Mouse (Mus musculus) left cerebral cortex, adult 9 months (tissue): Measurements from ENCODE around the gene Sapcd1.
"Not testable (repeated sequence)": the region's sequence is repeated elsewhere in the genome, so short reads cannot be mapped to it uniquely, and the experiment has no call there.

Source experiments
- DNase-seq, 2 experiments: peaks; one replicate each; pipeline ENCODE4 v3.0.0; 2022; ENCODE audit warnings: low spot score in 2 of 2

Sapcd1 gene

DNA sequence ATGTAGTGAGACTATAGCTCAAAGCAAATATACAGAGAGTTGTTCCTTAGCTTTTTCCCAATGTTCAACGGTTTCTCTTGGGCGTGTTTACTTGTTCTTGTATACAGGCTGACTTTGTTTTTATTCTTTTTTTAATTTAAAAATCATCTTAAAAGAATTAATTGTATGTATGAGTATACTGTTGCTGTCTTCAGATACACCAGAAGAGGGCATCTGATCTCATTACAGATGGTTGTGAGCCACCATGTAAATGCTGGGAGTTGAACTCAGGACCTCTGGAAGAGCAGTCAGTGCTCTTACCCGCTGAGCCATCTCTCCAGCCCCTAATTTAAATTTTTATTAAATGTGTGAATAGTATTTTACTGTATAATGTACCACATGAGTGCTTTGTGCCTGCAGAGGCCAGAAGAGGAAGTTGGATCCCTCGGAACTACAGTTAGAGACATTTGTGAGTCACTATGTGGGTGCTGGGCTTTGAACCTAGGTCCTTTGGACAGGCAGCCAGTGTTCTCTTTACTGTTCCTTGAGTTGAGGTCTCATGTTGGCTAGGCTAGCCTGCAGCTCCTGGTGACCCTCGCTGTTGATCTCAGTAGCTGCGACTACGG, 20.3 kb downstream of the Sapcd1 start:
- no peak for DNase-seq

- DNase-seq, result not testable (repeated sequence)
These were observed 21.9 kb downstream of the Sapcd1 start for GRCm38 (mm10) chr17:35005902-35006301.

DNA sequence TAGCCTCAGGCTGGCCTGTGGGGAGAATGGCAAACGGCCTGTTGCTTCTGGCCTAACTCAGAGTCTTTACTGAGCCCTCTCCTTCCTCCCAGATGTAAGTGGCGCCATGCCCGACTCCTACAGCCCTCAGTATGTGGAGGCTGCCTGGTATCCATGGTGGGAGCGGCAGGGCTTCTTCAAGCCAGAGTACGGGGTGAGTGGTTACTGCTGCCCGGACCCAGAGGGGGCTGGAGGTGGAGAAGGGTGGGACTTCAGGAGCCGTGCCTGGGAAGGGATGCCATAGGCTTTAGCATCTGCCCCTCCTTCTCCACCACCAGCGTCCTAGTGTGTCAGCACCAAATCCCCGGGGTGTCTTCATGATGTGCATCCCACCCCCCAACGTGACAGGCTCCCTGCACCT, 22.7 kb downstream of the Sapcd1 start:
- no peak for DNase-seq

DNA sequence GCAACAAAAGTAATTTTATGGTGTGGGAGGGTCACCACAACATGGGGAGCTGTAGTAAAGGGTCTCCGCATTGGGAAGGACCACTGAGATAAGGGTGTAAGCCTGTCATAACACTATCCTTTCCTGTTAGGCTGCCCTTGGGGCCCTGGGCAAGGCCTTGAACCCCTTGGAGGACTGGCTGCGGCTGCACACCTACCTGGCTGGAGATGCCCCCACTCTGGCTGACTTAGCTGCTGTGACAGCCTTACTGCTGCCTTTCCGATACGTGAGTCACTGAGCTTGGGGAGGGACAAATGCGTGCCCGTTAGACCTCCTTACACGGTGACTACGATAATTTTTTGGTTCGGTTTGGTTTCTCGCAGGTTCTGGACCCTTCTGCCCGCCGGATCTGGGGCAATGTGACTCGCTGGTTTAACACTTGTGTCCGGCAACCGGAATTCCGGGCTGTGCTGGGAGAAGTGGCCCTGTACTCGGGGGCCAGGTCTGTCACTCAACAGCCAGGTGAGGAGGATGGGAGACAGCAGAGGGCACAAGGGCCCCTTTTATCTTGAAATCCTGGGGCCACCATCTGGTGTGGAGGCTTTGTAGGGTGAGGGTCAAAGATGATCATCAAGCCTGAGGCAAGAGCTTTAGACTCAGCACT, 23.6 kb downstream of the Sapcd1 start:
- no peak for DNase-seq

DNA sequence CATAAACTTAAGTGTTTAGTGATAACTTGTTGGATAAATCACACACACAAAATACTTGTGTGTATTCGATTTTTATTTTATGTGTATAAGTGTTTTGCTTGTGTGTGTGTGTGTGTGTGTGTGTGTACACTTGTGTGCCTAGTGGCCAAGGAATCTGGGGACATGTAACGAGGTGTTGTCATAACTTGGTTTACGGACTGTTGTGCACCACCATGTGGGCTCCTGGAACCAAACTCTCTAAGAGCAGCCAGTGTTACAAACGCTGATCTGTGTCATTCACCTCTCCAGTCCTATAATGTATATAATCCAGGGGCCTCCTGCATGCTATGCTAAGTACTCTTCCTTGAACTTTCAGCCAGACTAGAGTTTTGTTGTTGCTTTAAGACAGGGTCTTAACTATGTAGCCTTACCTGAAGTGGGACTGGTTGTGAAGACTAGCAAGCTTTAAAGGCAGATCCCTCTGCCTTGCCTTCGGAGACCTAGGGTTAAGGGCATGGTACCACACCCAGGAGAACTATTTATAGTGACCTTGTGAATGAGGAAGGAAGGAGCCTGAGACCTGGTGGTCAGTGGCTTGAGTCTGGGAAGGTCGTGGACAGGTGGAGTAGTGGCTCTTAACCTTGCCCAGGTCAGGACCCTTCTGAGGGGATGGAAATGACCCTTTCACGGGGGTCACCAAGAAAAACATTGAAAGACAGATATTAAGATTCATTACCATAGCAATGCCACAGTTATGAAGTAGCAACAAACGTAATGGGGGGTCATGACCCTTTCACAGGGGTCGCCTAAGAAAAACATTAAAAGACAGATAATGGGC, 24.6 kb downstream of the Sapcd1 start:
- no peak for DNase-seq

DNA sequence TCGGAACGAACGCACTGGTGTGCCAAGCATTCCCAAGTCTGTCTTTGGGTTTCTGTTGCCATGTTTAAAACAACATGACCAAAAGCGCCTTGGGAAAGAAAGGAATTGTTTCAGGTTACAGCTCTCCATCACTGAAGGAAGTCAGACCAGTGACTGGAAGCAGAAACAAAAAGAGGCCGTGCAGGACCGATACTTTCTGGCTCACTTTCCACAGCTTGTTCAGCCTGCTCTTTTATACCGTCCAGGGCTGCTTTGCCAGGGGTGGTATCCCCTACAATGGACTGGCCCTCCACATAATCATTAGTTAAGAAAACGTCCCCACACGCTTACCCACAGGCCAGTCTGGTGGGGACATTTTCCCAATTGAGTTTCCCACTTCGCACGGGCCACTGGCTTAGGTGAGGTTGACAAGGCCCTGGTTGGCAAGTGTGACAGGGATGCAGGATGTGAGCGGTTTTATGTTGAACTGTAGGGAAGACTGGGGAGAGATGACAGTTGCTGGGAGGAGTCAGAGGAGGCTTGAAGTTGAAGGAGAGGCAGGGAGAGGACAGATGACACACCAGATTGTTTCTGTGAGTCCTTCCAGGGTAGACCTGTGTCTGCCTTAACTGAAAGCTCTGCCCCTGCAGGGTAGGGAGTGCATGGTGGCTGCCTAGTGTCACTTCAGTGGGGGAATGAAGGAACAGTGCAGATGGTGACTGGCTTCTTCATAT, 25.5 kb downstream of the Sapcd1 start:
- no peak for DNase-seq

DNA sequence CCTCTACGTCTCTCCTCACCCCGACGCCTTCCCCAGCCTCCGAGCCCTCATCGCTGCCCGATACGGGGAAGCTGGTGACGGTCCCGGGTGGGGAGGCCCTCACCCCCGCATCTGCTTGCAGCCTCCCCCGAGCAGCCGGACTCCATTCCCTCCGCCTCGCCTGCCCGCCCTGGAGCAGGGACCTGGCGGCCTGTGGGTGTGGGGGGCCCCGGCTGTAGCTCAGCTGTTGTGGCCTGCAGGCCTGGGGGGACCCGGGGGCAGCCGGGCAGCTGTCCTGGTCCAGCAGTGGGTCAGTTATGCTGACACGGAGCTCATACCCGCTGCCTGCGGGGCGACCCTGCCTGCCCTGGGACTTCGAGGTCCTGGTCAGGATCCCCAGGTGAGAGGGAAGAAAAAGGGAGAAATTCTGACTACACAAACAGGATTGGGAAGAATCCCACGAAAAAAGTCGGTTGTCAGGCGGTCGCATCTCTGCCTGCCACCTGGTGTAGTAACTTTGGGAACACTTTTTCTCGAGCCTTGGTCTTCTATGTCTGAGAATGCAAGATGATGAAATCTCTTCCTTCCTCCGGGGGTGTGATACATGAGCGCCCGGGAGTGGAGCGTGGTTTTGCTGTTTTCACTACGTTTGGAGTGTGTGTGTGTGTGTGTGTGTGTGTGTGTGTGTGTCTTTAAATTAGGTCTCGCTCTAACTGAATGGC, 26.2 kb downstream of the Sapcd1 start:
- peak in 1 of 2 experiments; percentile 32 for DNase-seq

DNA sequence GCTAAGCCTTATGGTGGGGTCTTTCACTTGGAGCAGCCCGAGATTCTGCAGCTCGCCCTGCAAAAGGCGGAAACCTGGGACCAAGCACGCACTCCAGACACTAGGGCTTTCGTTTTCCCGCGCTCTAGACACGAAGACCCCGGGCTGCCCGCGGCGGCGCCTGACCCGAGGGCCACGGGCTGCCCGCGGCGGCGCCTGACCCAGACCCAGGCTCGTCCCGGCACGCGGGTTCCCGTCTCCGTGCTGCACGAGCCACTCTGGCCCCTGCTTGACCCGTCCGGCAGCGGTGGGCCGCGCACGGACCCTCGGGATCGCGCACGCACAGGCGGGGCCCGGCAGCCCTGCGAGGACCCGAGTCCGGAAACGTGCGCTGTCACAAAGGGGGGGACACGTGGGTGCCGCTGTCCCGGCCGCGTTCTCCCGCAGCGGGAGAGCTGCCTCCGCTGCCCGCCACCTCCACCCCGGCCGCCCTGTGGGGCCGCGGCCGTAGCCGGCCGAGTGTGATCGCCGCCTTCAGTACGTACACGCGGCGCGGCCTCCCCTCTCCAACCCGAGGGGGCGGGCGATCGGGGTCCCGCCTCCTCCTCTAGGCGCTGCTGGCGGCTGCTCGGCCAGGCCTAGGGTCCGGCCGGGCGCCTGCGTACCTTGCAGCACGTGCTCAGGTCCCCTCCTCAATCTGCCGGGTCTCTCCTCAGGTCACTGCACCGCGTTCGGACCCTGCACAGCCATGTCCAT, 26.9 kb downstream of the Sapcd1 start, which contains the start of gene Vars:
Gene Vars (plus strand): TSS at position 271 of the 735 bp plus-strand sequence.
- peak; percentile 53 to 72 for DNase-seq

GRCm38 (mm10) chr17:34999871-35000716, 27.7 kb downstream of the Sapcd1 start:
- DNase-seq, result not testable (repeated sequence)

DNA sequence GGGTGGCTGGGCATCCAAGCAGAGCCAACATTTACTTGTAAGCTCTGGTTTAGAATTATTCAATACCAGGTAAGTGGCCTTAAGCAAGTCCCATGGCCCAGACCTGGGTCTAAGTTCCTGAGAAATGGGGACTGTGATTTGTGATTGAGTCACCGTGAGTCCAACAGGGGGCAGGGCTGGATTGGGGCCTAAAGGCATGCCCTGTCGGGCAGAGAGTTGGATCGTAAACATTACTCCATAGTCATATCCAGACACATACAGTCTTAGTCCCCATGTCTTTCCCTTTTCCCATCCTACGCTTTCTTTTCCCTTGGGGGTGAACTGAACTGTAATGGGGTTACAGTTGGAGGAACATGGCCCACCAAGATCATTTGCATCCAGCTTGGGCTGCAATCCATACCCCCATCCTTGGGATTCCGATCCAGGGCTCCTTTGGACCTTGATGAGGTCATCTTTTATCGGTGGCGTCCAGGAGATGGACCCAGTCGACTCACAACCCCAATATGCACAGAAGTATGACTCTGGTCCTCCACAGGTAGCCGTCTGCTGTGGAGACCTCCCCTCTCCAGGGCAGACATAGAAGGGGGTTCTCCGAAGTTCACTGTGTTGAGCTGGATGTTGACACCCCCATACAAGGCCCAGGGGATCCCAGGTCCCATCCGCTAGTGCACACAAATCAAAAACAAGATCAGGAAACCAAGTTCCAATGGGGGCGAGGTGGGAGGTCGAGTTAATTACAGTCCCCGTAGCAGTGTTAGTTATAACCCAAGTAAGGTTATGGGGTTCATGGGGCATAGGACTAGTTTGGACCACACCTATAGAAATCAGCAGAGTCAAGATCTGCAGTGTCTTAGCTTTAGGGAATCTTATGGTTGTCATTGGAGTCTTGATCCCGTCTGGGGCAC, 29.0 kb downstream of the Sapcd1 start:
- no peak for DNase-seq

DNA sequence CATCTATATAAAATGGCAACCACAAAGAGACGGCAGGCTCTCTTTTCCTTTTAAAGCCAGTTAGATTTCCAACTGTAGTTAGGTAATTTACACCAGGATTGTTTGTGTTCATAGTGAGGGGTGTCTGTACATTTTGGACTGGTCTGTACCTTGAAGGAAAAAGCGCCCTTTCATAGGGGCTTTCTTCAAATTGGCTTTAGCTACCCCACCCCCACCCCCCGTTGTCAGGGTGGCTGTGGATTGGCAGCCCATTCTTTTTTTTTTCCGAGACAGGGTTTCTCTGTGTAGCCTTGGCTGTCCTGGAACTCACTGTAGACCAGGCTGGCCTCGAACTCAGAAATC, 30.7 kb downstream of the Sapcd1 start:
- no peak for DNase-seq

GRCm38 (mm10) chr17:34996411-34997141, 31.2 kb downstream of the Sapcd1 start:
- DNase-seq, result no peak

DNA sequence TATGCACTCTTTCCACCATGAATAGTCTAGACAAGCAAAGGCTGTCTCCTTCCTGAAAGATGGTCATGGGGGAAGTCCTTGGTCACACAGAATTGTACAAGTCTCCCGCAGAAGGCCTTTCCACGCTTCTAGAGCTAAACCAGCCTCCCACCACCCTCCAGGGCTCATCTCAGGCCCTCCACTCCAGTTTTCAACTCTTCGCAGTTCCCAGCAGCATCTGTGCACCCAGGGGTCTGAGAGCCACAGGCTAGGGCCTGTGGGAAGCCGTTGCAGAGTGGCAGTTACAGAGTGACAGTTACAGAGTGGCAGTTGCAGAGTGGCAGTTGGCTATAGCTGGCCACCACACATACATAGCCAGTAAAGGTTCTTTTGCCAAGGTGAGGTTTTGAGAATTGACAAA, 31.9 kb downstream of the Sapcd1 start:
- not testable (repeated sequence) for DNase-seq

GRCm38 (mm10) chr17:34995192-34995591, 32.6 kb downstream of the Sapcd1 start:
- DNase-seq, result not testable (repeated sequence)

- DNase-seq, result no peak
These were observed 33.1 kb downstream of the Sapcd1 start for GRCm38 (mm10) chr17:34994751-34995150.

DNA sequence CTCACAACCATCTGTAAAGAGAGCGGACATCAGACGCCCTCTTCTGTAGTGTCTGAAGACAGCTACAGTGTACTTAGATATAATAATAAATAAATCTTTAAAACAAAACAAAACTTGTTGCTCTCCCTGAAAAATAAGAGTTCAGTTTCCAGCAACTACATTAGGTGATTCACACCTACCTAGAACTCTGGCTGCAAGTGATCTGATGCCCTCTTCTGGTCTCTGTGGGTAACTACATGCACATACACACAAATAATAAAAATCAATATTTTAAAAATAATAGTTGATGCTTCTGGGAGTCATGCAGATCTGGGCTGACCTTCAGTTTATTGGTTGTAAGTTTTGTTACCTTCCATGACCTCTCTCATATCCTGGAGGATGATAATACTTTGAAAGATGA, 43.6 kb downstream of the Sapcd1 start:
- DNase-seq, result no peak

DNA sequence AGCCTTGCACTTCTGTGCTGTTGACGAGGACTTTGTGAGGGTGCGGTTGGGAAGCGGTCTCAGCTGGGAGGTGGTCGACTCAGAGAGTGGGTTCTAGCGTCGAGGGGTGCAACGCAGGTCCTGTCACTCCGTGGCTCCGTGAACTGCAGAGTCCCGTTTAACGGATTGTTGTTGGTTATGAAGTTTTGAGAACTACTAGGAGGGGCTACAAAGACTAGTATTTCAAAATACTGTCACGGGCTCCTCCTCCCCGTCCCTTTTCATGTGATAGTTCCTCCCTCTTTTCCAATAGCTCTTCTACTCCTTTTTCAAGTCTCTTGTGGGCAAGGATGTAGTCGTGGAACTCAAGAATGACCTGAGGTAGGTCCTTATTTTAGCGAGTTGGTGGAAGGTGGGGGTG, 45.5 kb downstream of the Sapcd1 start:
- no peak for DNase-seq

GRCm38 (mm10) chr17:34981690-34982180, 46.1 kb downstream of the Sapcd1 start, which contains the start of gene Lsm2:
Gene Lsm2, plus strand, starts transcription at chr17:34981862.
- DNase-seq, result peak; percentile 79 to 91
